Mouse (Mus musculus) forebrain, embryonic 10.5 days (tissue): ENCODE measurements around the gene Tdrkh. TPM values are rescaled to one million over a fixed set of nuclear protein-coding genes. Genes with fewer than 3 reads are reported as not detected.

Experiments
- DNase-seq: peaks from one replicate; pipeline ENCODE4 v3.0.0-alpha.2; 2017; ENCODE audit warnings: low spot score; ENCODE audit errors: extremely low spot score
- H3K27ac ChIP-seq: fragments of 300-500 bp; sonication (generic); 2 replicates; pipeline ENCODE4 v1.5.1; 2016; ENCODE audit warnings: mild to moderate bottlenecking
- H3K27me3 ChIP-seq: fragments of 300-500 bp; sonication (generic); 2 replicates; pipeline ENCODE4 v1.6.1; 2016; ENCODE audit warnings: mild to moderate bottlenecking; ENCODE audit not compliant: poor library complexity, severe bottlenecking
- H3K36me3 ChIP-seq: fragments of 300-500 bp; sonication (generic); replicated peaks from 2 replicates; pipeline ENCODE4 v1.6.1; 2016; ENCODE audit warnings: mild to moderate bottlenecking, moderate library complexity
- H3K4me1 ChIP-seq: fragments of 300-500 bp; sonication (generic); 2 replicates; pipeline ENCODE4 v1.6.1; 2016
- H3K4me3 ChIP-seq: fragments of 300-500 bp; sonication (generic); 2 replicates; pipeline ENCODE4 v1.5.1; 2016; ENCODE audit warnings: mild to moderate bottlenecking, moderate library complexity
- H3K9me3 ChIP-seq: fragments of 300-500 bp; sonication (generic); 2 replicates; pipeline ENCODE4 v1.6.1; 2016; ENCODE audit warnings: mild to moderate bottlenecking, moderate library complexity
- WGBS: fragments of 180-500 bp; shearing (Covaris S2); methylation state at CpG from one replicate; pipeline ENCODE4 v1.1.7; 2016; 5-methylcytosine and 5-hydroxymethylcytosine counted together
- polyA plus RNA-seq: library from polyadenylated mRNA; unstranded; fragments of >200 nt; fragmentation: Nextera tagmentation; extraction: Ambion mirVana; gene quantifications from 2 replicates; pipeline ENCODE4 v1.2.1, GENCODE M21; 2016

Tdrkh gene
- polyA plus RNA-seq, 1 experiment from 2014 or later = 38.1 TPM

DNA sequence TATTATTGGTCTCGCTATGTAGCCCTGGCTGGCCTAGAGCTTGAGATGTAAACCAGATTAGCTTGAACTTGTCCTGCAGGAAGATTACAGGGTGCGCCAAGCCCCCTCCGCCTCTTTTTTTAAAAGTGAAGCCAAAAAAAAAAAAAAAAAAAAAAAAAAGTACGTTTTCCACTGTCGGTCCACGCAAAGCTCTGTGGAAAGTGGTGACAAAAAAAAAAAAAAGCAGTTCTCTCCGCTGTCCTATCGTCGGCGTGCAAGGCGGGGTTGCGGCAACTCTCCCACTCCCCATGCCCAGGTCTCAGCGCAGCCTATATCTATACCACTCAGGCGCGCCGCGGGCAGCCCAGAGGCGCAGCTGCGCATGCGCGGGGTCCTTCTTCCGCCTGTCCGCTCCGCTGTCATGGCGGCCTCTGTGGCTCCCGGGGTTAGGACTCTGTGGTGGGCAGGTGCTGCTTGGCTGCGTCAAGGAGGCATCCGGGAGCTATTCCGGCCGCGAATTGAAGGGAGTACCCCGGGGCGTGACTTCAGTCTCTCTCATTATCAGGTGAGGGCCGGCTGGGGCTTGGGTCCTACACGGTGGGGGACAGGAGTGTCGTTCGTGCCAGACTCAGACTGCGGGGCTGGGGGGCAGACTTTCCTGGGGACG, 30.0 kb downstream of the Tdrkh start, which contains the start of gene Mrpl9:
TSS of gene Mrpl9 (plus strand) at position 368 of the 646 bp plus-strand sequence.
- Histone ChIP-seq H3K4me1 (peaks cover 13% of the 10 kb centered on the region), H3K36me3 (peaks cover 37% of the 10 kb centered on the region), H3K4me3 (peak within 1 kb of the TSS; percentile 94), H3K27ac (peak within 1 kb of the TSS; percentile 92), H3K9me3 (no peaks in the 10 kb centered on the region), H3K27me3 (peaks cover 6% of the 10 kb centered on the region; the same call in 1 of the 2 replicates)
- DNase-seq = peak; percentile 93
- under 1% methylated on average over 39 of the region's 39 CpGs for WGBS

DNA sequence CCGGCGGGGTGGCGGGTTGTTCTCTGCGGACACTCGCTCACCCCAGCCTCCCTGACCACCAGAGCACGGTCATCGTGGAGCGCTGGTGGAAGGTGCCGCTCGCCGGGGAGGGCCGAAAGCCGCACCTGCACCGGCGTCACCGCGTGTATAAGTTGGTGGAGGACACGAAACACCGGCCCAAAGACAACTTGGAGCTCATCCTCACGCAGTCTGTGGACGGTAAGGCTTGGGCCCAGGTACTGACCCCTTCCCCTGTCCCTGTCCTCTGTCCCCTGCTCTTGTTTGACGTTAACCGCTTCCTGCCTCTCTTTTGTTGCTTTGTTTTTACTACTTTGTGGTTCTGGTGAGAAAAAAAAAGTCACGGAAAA, 30.5 kb downstream of the Tdrkh start, which contains the start of gene Oaz3:
TSS of gene Oaz3 (minus strand) at position 319 of the 368 bp plus-strand sequence.
- no peaks in the 10 kb centered on the region for H3K9me3 ChIP-seq
- H3K4me3 ChIP-seq = peak within 1 kb of the TSS; percentile 94
- H3K27me3 ChIP-seq = peaks cover 6% of the 10 kb centered on the region; the same call in 1 of the 2 replicates
- H3K4me1 ChIP-seq = peaks cover 13% of the 10 kb centered on the region
- H3K27ac ChIP-seq = peak within 1 kb of the TSS; percentile 92
- DNase-seq = no peak
- 2% methylated on average over 24 of the region's 24 CpGs for WGBS
- peaks cover 42% of the 10 kb centered on the region for H3K36me3 ChIP-seq

DNA sequence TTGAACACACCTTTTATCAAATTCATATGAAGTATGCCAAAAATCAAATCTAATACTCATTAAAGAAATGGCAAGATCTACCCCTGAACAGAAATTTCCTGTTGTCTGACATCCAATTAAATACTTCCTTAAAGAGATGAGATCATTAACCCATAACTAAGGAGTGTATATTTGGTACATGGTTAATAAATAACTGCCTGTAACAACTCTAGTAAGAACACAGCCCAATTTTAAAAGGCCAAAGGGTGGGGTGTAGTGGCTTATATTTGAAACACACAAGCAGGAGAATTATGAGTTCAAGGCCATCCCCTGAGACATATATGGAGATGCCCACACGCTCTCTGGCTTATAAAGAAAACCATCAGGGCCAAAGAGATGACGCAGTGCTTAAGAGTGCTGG, 36.3 kb downstream of the Tdrkh start:
- DNase-seq = no peak
- Histone ChIP-seq H3K4me1 (peaks cover 3% of the 10 kb centered on the region), H3K36me3 (peaks cover 61% of the 10 kb centered on the region), H3K9me3 (no peaks in the 10 kb centered on the region), H3K4me3 (no peak overlapping the region), H3K27ac (no peak overlapping the region), H3K27me3 (no peaks in the 10 kb centered on the region)
- 94% methylated on average over 2 of the region's 2 CpGs for WGBS

- 2% methylated on average over 12 of the region's 12 CpGs for WGBS
- H3K4me3 ChIP-seq = peak overlapping the region; percentile 42
- peaks cover 12% of the 10 kb centered on the region for H3K4me1 ChIP-seq
Observed at GRCm38 (mm10) chr3:94456529-94457000, 43.5 kb downstream of the Tdrkh start.

GRCm38 (mm10) chr3:94457055-94457454, 44.0 kb downstream of the Tdrkh start:
- Histone ChIP-seq H3K9me3 (peaks cover 6% of the 10 kb centered on the region; the same call in 1 of the 2 replicates), H3K36me3 (no peaks in the 10 kb centered on the region), H3K27ac (no peak overlapping the region), H3K27me3 (peaks cover 11% of the 10 kb centered on the region), H3K4me1 (peaks cover 12% of the 10 kb centered on the region), H3K4me3 (no peak overlapping the region)
- DNase-seq = no peak
- 84% methylated on average over 3 of the region's 3 CpGs for WGBS

More at GRCm38 (mm10) chr3:94456529-94457000, 43.5 kb downstream of the Tdrkh start:
- Histone ChIP-seq H3K9me3 (peaks cover 6% of the 10 kb centered on the region; the same call in 1 of the 2 replicates), H3K27ac (no peak overlapping the region), H3K27me3 (peaks cover 11% of the 10 kb centered on the region), H3K36me3 (no peaks in the 10 kb centered on the region)
- DNase-seq = peak; percentile 89

- H3K4me1 ChIP-seq = peaks cover 29% of the 10 kb centered on the region
- no peak overlapping the region for H3K27ac ChIP-seq
- H3K4me3 ChIP-seq = no peak overlapping the region
- no peaks in the 10 kb centered on the region for H3K36me3 ChIP-seq
- WGBS = 95% methylated on average over 2 of the region's 2 CpGs
- peaks cover 11% of the 10 kb centered on the region for H3K27me3 ChIP-seq
- H3K9me3 ChIP-seq = peaks cover 6% of the 10 kb centered on the region; the same call in 1 of the 2 replicates
- DNase-seq = no peak
Observed at GRCm38 (mm10) chr3:94459834-94460233, 46.8 kb downstream of the Tdrkh start.

- Histone ChIP-seq H3K4me3 (no peak overlapping the region), H3K36me3 (no peaks in the 10 kb centered on the region), H3K4me1 (peaks cover 48% of the 10 kb centered on the region), H3K27ac (peak overlapping the region; percentile 81), H3K27me3 (peaks cover 4% of the 10 kb centered on the region; the same call in 1 of the 2 replicates), H3K9me3 (no peaks in the 10 kb centered on the region)
- WGBS = 52% methylated on average over 11 of the region's 11 CpGs
- DNase-seq = peak; percentile 54
Observed at GRCm38 (mm10) chr3:94463926-94464578, 51.0 kb downstream of the Tdrkh start.

GRCm38 (mm10) chr3:94465632-94466430, 52.8 kb downstream of the Tdrkh start:
- H3K27me3 ChIP-seq = peaks cover 4% of the 10 kb centered on the region; the same call in 1 of the 2 replicates
- no peak overlapping the region for H3K4me3 ChIP-seq
- peaks cover 50% of the 10 kb centered on the region for H3K4me1 ChIP-seq
- 43% methylated on average over 13 of the region's 13 CpGs for WGBS
- DNase-seq = no peak
- H3K27ac ChIP-seq = peak overlapping the region; percentile 84
- H3K36me3 ChIP-seq = no peaks in the 10 kb centered on the region
- no peaks in the 10 kb centered on the region for H3K9me3 ChIP-seq

DNA sequence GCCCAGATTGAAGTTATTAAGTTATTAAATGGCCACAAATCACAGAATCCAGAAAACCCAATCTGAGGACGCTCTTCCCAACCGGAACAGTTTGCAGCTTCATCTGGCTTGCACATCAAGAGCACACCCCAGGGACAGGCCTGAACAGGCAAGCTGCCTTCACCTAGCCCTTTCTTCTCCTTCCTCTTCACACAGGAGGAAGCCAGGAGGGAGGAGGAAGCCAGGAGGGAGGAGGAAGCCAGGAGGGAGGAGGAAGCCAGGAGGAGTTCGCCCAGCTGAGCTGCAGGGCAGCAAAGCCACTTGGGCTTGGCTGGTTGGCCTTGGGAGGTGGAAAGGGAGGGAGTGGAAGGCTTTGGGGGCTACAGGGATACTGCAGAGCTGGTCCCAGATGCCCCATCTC, 55.9 kb downstream of the Tdrkh start:
- Histone ChIP-seq H3K27me3 (peaks cover 8% of the 10 kb centered on the region; the same call in 1 of the 2 replicates), H3K9me3 (no peaks in the 10 kb centered on the region), H3K4me1 (peaks cover 57% of the 10 kb centered on the region), H3K27ac (0 out of 2 replicates have a peak overlapping the region, but pooled peaks have one; percentile 25), H3K36me3 (no peaks in the 10 kb centered on the region), H3K4me3 (no peak overlapping the region)
- 53% methylated on average over 3 of the region's 3 CpGs for WGBS
- no peak for DNase-seq

DNA sequence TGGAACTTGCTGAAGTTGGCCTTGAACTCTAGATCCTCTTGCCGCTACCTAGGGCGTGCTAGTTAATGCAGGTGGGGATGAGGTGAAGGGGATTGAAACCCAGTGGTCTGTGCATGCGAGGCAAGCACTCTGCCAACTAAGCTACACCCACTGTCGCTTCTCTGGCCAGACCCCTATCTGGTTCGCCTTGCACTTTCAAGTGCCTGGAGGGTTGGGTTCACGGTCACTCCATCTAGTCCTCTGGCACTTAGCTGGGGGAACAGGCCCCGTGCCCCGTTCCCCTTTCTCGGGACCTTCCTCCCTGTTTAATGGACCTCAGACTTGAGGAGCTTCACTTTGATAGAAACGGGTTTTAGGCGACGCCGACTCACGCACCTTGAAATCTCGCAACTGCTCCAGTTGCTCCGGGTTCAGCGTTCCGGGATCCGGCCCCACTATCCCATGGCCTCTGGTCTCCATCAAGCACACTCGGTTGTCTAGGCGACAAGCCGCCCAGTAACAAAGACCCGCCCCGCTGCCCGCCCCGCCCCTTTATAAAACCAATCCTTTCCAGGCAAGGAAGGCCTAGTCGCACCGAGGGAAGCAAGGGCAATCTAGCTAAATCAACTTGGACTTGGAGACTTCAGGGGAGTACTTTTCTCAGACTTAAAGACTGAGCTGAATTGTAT, 59.5 kb downstream of the Tdrkh start:
- peak; percentile 80 for DNase-seq
- peaks cover 8% of the 10 kb centered on the region; the same call in 1 of the 2 replicates for H3K27me3 ChIP-seq
- H3K4me3 ChIP-seq = peak overlapping the region; percentile 45
- no peaks in the 10 kb centered on the region for H3K36me3 ChIP-seq
- H3K9me3 ChIP-seq = no peaks in the 10 kb centered on the region
- peaks cover 44% of the 10 kb centered on the region for H3K4me1 ChIP-seq
- WGBS = 11% methylated on average over 28 of the region's 28 CpGs
- H3K27ac ChIP-seq = peak overlapping the region; percentile 74

GRCm38 (mm10) chr3:94473115-94473505, 60.0 kb downstream of the Tdrkh start:
- Histone ChIP-seq H3K36me3 (no peaks in the 10 kb centered on the region), H3K4me3 (peak overlapping the region; percentile 45; the same call in 1 of the 2 replicates), H3K27ac (peak overlapping the region; percentile 74), H3K27me3 (peaks cover 9% of the 10 kb centered on the region; the same call in 1 of the 2 replicates), H3K4me1 (peaks cover 49% of the 10 kb centered on the region), H3K9me3 (no peaks in the 10 kb centered on the region)
- 55% methylated on average over 10 of the region's 10 CpGs for WGBS
- DNase-seq = no peak
